Mouse (Mus musculus): Measurements from ENCODE around the gene Hbq1b. TPM values are rescaled to one million over a fixed set of nuclear protein-coding genes. Genes with fewer than 3 reads are reported as not detected.
"Not testable (repeated sequence)": the region's sequence is repeated elsewhere in the genome, so short reads cannot be mapped to it uniquely, and the experiment has no call there.

Hbq1b gene
- total RNA-seq, 2 experiments from 2014 or later: 2.9 to 3.3 TPM

GRCm38 (mm10) chr11:32296203-32296602 lies 9.4 kb downstream of the Hbq1b start, which contains the start of gene Hba-a2:
TSS of gene Hba-a2 (plus strand) at chr11:32296489.
- intact Hi-C loops (cut with DNase I); DNase-seq (ENCODE audit: extremely low spot score in 1 of 2, low spot score in 2 of 2): not testable (repeated sequence)

- DNase-seq (ENCODE audit: extremely low spot score in 1 of 2, low spot score in 2 of 2); intact Hi-C loops (cut with DNase I): not testable (repeated sequence)
Measured at GRCm38 (mm10) chr11:32297417-32297816, 10.7 kb downstream of the Hbq1b start.

GRCm38 (mm10) chr11:32297866-32298531 lies 11.2 kb downstream of the Hbq1b start:
- intact Hi-C loops (cut with DNase I): no loop called here
- no peak for DNase-seq (ENCODE audit: extremely low spot score in 1 of 2, low spot score in 2 of 2)

- no peak for DNase-seq (ENCODE audit: extremely low spot score in 1 of 2, low spot score in 2 of 2)
- intact Hi-C loops (cut with DNase I): no loop called here
Measured at GRCm38 (mm10) chr11:32298532-32298918, 11.8 kb downstream of the Hbq1b start.

- DNase-seq (ENCODE audit: extremely low spot score in 1 of 2, low spot score in 2 of 2): peak; percentile 31 to 63
- intact Hi-C loops (cut with DNase I): not testable (repeated sequence)
Measured at GRCm38 (mm10) chr11:32299865-32300264, 13.1 kb downstream of the Hbq1b start, which contains the start of gene Hbq1a. TSS of gene Hbq1a (plus strand) at chr11:32300069.

GRCm38 (mm10) chr11:32300279-32301267 lies 13.8 kb downstream of the Hbq1b start:
- intact Hi-C loops (cut with DNase I): no loop called here
- no peak for DNase-seq (ENCODE audit: extremely low spot score in 1 of 2, low spot score in 2 of 2)

- DNase-seq (ENCODE audit: extremely low spot score in 1 of 2, low spot score in 2 of 2): no peak
- intact Hi-C loops (cut with DNase I): no loop called here
Measured at GRCm38 (mm10) chr11:32301506-32301905, 14.7 kb downstream of the Hbq1b start.

GRCm38 (mm10) chr11:32302824-32303419 lies 16.2 kb downstream of the Hbq1b start:
- DNase-seq (ENCODE audit: extremely low spot score in 1 of 2, low spot score in 2 of 2): peak in 1 of 2 experiments; percentile 31
- intact Hi-C loops (cut with DNase I): no loop called here

- no peak for DNase-seq (ENCODE audit: extremely low spot score in 1 of 2, low spot score in 2 of 2)
- intact Hi-C loops (cut with DNase I): no loop called here
Measured at GRCm38 (mm10) chr11:32303455-32303854, 16.7 kb downstream of the Hbq1b start.

GRCm38 (mm10) chr11:32307006-32307405 lies 20.2 kb downstream of the Hbq1b start:
- intact Hi-C loops (cut with DNase I): no loop called here
- DNase-seq (ENCODE audit: extremely low spot score in 1 of 2, low spot score in 2 of 2): no peak

GRCm38 (mm10) chr11:32309446-32309845 lies 22.7 kb downstream of the Hbq1b start:
- intact Hi-C loops (cut with DNase I): no loop called here

GRCm38 (mm10) chr11:32309928-32310327 lies 23.2 kb downstream of the Hbq1b start:
- intact Hi-C loops (cut with DNase I): no loop called here
- no peak for DNase-seq (ENCODE audit: extremely low spot score in 1 of 2, low spot score in 2 of 2)

More at GRCm38 (mm10) chr11:32309446-32309845, 22.7 kb downstream of the Hbq1b start:
- no peak for DNase-seq (ENCODE audit: extremely low spot score in 1 of 2, low spot score in 2 of 2)

- DNase-seq (ENCODE audit: extremely low spot score in 1 of 2, low spot score in 2 of 2): no peak
- intact Hi-C loops (cut with DNase I): no loop called here
Measured at GRCm38 (mm10) chr11:32316009-32316408, 29.2 kb downstream of the Hbq1b start.

- DNase-seq (ENCODE audit: extremely low spot score in 1 of 2, low spot score in 2 of 2): no peak
- intact Hi-C loops (cut with DNase I): loop anchor here (5.0 to 10.0 kb wide), 2 partner anchors 106 to 138 kb away; no protein-coding TSS in a partner anchor
Measured at GRCm38 (mm10) chr11:32320507-32321195, 33.9 kb downstream of the Hbq1b start.

- intact Hi-C loops (cut with DNase I): loop anchor here (5.0 to 10.0 kb wide), 2 partner anchors 106 to 139 kb away; no protein-coding TSS in a partner anchor
Measured at GRCm38 (mm10) chr11:32321196-32321565, 34.4 kb downstream of the Hbq1b start.

GRCm38 (mm10) chr11:32324609-32325008 lies 37.8 kb downstream of the Hbq1b start:
- DNase-seq (ENCODE audit: extremely low spot score in 1 of 2, low spot score in 2 of 2): peak; percentile 73 to 88
- intact Hi-C loops (cut with DNase I): loop anchor here (5.0 to 10.0 kb wide), 2 partner anchors 110 to 142 kb away; no protein-coding TSS in a partner anchor

More at GRCm38 (mm10) chr11:32321196-32321565, 34.4 kb downstream of the Hbq1b start:
- DNase-seq (ENCODE audit: extremely low spot score in 1 of 2, low spot score in 2 of 2): peak in 1 of 2 experiments; percentile 85

GRCm38 (mm10) chr11:32331075-32331474 lies 44.3 kb downstream of the Hbq1b start:
- no peak for DNase-seq (ENCODE audit: extremely low spot score in 1 of 2, low spot score in 2 of 2)
- intact Hi-C loops (cut with DNase I): no loop called here

GRCm38 (mm10) chr11:32331861-32332260 lies 45.1 kb downstream of the Hbq1b start:
- intact Hi-C loops (cut with DNase I): no loop called here
- DNase-seq (ENCODE audit: extremely low spot score in 1 of 2, low spot score in 2 of 2): no peak

All from left cerebral cortex, postnatal 10 days (tissue).